Mouse (Mus musculus) fat pad, adult 2 months (tissue): ENCODE results near the gene Kdm2b.

Experiments used
- DNase-seq: peaks from one replicate; pipeline ENCODE4 v3.0.0-alpha.2; 2011; ENCODE audit warnings: low read depth, low spot score; ENCODE audit errors: extremely low read depth

The Kdm2b gene

GRCm38 (mm10) chr5:123011705-123012104, 22.1 kb upstream of the Kdm2b start:
- no peak for DNase-seq

GRCm38 (mm10) chr5:123010806-123011205, 21.2 kb upstream of the Kdm2b start:
- DNase-seq: no peak

- DNase-seq: no peak
Observed at GRCm38 (mm10) chr5:123009873-123010272, 20.2 kb upstream of the Kdm2b start.

GRCm38 (mm10) chr5:123008877-123009493, 19.4 kb upstream of the Kdm2b start:
- DNase-seq: no peak

GRCm38 (mm10) chr5:123005716-123006592, 16.3 kb upstream of the Kdm2b start:
- no peak for DNase-seq

- no peak for DNase-seq
Observed at GRCm38 (mm10) chr5:123000901-123001300, 11.3 kb upstream of the Kdm2b start.

- no peak for DNase-seq
Observed at GRCm38 (mm10) chr5:122997205-122998204, 7.9 kb upstream of the Kdm2b start.

GRCm38 (mm10) chr5:122994910-122995309, 5.3 kb upstream of the Kdm2b start:
- DNase-seq: no peak

- peak; percentile 45 for DNase-seq
Observed at GRCm38 (mm10) chr5:122994303-122994846, 4.8 kb upstream of the Kdm2b start.

- DNase-seq: no peak
Observed at GRCm38 (mm10) chr5:122993811-122994210, 4.2 kb upstream of the Kdm2b start.

GRCm38 (mm10) chr5:122991350-122992004, 1.9 kb upstream of the Kdm2b start:
- no peak for DNase-seq

- no peak for DNase-seq
Observed at GRCm38 (mm10) chr5:122990411-122991160, 963 bp upstream of the Kdm2b start.

GRCm38 (mm10) chr5:122989001-122989525, 560 bp downstream of the Kdm2b start:
- DNase-seq: no peak

- no peak for DNase-seq
Observed at GRCm38 (mm10) chr5:122988021-122988751, 1.4 kb downstream of the Kdm2b start.

- DNase-seq: no peak
Observed at GRCm38 (mm10) chr5:122987211-122988020, 2.2 kb downstream of the Kdm2b start.

GRCm38 (mm10) chr5:122986091-122986493, 3.5 kb downstream of the Kdm2b start:
- DNase-seq: no peak

GRCm38 (mm10) chr5:122985276-122985675, 4.3 kb downstream of the Kdm2b start:
- no peak for DNase-seq

GRCm38 (mm10) chr5:122984483-122984882, 5.1 kb downstream of the Kdm2b start:
- peak; percentile 33 for DNase-seq
